Mouse (Mus musculus) ES-E14 (cell line): ENCODE results near the gene Tbc1d17. TPM values are rescaled to one million over a fixed set of nuclear protein-coding genes. Genes with fewer than 3 reads are reported as not detected.

Experiments
- DNase-seq: peaks from one replicate; pipeline ENCODE4 v3.0.0-alpha.2; 2013; ENCODE audit warnings: low read depth, low spot score
- H3K27ac ChIP-seq: 2 replicates; pipeline ENCODE4 v1.5.1; 2012; ENCODE audit warnings: low read depth, mild to moderate bottlenecking, low read length, moderate library complexity, mixed read lengths; ENCODE audit not compliant: poor library complexity, insufficient read depth, severe bottlenecking
- H3K36me3 ChIP-seq: 2 replicates; pipeline ENCODE4 v1.6.1; 2012; ENCODE audit warnings: mild to moderate bottlenecking, low read length, moderate library complexity, mixed read lengths; ENCODE audit not compliant: control insufficient read depth, poor library complexity, insufficient read depth, severe bottlenecking
- H3K4me1 ChIP-seq, 2 experiments: fragments of 150-350 bp in 1 of 2; sonication (generic) in 1 of 2; 2 replicates each; pipeline ENCODE4 v1.6.1; 2012; ENCODE audit warnings: low read length in 2 of 2, mild to moderate bottlenecking in 1 of 2, mixed read lengths in 1 of 2; ENCODE audit not compliant: control insufficient read depth in 2 of 2, insufficient read depth in 2 of 2, poor library complexity in 1 of 2
- H3K4me3 ChIP-seq, 2 experiments: fragments of 150-350 bp in 1 of 2; sonication (generic) in 1 of 2; 2 replicates each; pipeline ENCODE4 v1.5.1; 2012; ENCODE audit warnings: low read length in 2 of 2, low read depth in 1 of 2, mild to moderate bottlenecking in 1 of 2, mixed read lengths in 1 of 2; ENCODE audit not compliant: insufficient read depth in 1 of 2, poor library complexity in 1 of 2, severe bottlenecking in 1 of 2
- H3K9ac ChIP-seq: 2 replicates; pipeline ENCODE4 v1.6.1; 2012; ENCODE audit warnings: low read depth, mild to moderate bottlenecking, low read length, mixed read lengths; ENCODE audit not compliant: poor library complexity, insufficient read depth, severe bottlenecking
- H3K9me3 ChIP-seq: fragments of 150-350 bp; sonication (generic); 2 replicates; pipeline ENCODE4 v1.6.1; 2012; ENCODE audit warnings: low read depth, mild to moderate bottlenecking, low read length; ENCODE audit not compliant: control insufficient read depth, insufficient read depth
- CHD2 ChIP-seq: IDR thresholded peaks from 2 replicates; pipeline ENCODE4 v1.6.1; 2014; ENCODE audit warnings: mild to moderate bottlenecking, low read depth, low read length, inconsistent platforms
- HCFC1 ChIP-seq: IDR thresholded peaks from 2 replicates; pipeline ENCODE4 v1.6.1; 2012; ENCODE audit warnings: low read length, inconsistent platforms, borderline replicate concordance; ENCODE audit not compliant: insufficient read depth
- MAFK ChIP-seq: IDR thresholded peaks from 2 replicates; pipeline ENCODE4 v1.6.1; 2014; ENCODE audit warnings: mild to moderate bottlenecking, low read depth, low read length, inconsistent platforms; ENCODE audit not compliant: insufficient read depth
- ZC3H11A ChIP-seq: IDR thresholded peaks from 2 replicates; pipeline ENCODE4 v1.6.1; 2012; ENCODE audit warnings: low read depth, mild to moderate bottlenecking, inconsistent platforms, low read length, borderline replicate concordance
- ZNF384 ChIP-seq: IDR thresholded peaks from 2 replicates; pipeline ENCODE4 v1.6.1; 2012; ENCODE audit warnings: low read depth, low read length, inconsistent platforms
- in situ Hi-C, 2 experiments: fragments of 600-800 bp; cut with MboI; formaldehyde crosslinking; loops; one replicate each; pipeline ENCODE4 v1.15.1; 2025; ENCODE audit warnings: low sequenced_read_pairs in 2 of 2, inconsistent platforms in 1 of 2; ENCODE audit not compliant: unreplicated experiment in 2 of 2
- total RNA-seq: library from RNA; depleted of rRNA; stranded (reverse); fragments of 300-350 nt; gene quantifications from 2 replicates; pipeline ENCODE4 v1.2.3, GENCODE M21; 2012

Tbc1d17 gene
- total RNA-seq, 1 experiment = 31.5 TPM

GRCm38 (mm10) chr7:44850146-44850545, 1.3 kb upstream of the Tbc1d17 start:
- Histone ChIP-seq H3K9me3 (no peaks in the 10 kb centered on the region), H3K4me3 (peak overlapping the region; percentile 85 to 86), H3K36me3 (peaks cover 16% of the 10 kb centered on the region), H3K27ac (peak overlapping the region; percentile 97), H3K4me1 (peaks cover 0 to 24% of the 10 kb centered on the region in 2 experiments; a peak in 2 of 4 replicates), H3K9ac (peak overlapping the region; percentile 93)
- DNase-seq = peak; percentile 53
- in situ Hi-C loops = no loop called here
- TF ChIP-seq CHD2 = 0 out of 2 replicates have a peak, but pooled peaks have one; percentile 4
- TF ChIP-seq HCFC1 = no peak
- no peak for TF ChIP-seq MAFK
- TF ChIP-seq ZC3H11A = no peak
- TF ChIP-seq ZNF384 = no peak

- Histone ChIP-seq H3K27ac (peak overlapping the region; percentile 97), H3K4me1 (peaks cover 0 to 23% of the 10 kb centered on the region in 2 experiments; a peak in 2 of 4 replicates), H3K9ac (peak overlapping the region; percentile 93), H3K4me3 (peak overlapping the region; percentile 85 to 86), H3K9me3 (no peaks in the 10 kb centered on the region), H3K36me3 (peaks cover 21% of the 10 kb centered on the region)
- peak; percentile 90 for TF ChIP-seq HCFC1
- no peak for TF ChIP-seq ZC3H11A
- TF ChIP-seq MAFK = 0 out of 2 replicates have a peak, but pooled peaks have one; percentile 14
- TF ChIP-seq CHD2 = 0 out of 2 replicates have a peak, but pooled peaks have one; percentile 4
- in situ Hi-C loops = no loop called here
- DNase-seq = peak; percentile 88
Measured at GRCm38 (mm10) chr7:44849416-44850111, 685 bp upstream of the Tbc1d17 start.

GRCm38 (mm10) chr7:44847772-44848171, 1.1 kb downstream of the Tbc1d17 start:
- TF ChIP-seq HCFC1 (no peak), ZNF384 (no peak), MAFK (no peak), CHD2 (no peak), ZC3H11A (no peak)
- in situ Hi-C loops = no loop called here
- Histone ChIP-seq H3K27ac (no peak overlapping the region), H3K9me3 (no peaks in the 10 kb centered on the region), H3K4me3 (peak overlapping the region; percentile 85 to 86), H3K9ac (peak overlapping the region; percentile 30; the same call in 1 of the 2 replicates), H3K4me1 (peaks cover 0 to 14% of the 10 kb centered on the region in 2 experiments; a peak in 1 of 4 replicates), H3K36me3 (peaks cover 36% of the 10 kb centered on the region)
- no peak for DNase-seq

GRCm38 (mm10) chr7:44846804-44847203, 2.1 kb downstream of the Tbc1d17 start:
- Histone ChIP-seq H3K36me3 (peaks cover 36% of the 10 kb centered on the region), H3K4me3 (no peak overlapping the region), H3K9ac (no peak overlapping the region), H3K4me1 (peaks cover 0 to 10% of the 10 kb centered on the region in 2 experiments; a peak in 1 of 4 replicates), H3K27ac (no peak overlapping the region), H3K9me3 (no peaks in the 10 kb centered on the region)
- DNase-seq = no peak
- in situ Hi-C loops = no loop called here
- no peak for TF ChIP-seq ZNF384
- no peak for TF ChIP-seq ZC3H11A
- TF ChIP-seq HCFC1 = no peak
- TF ChIP-seq CHD2 = no peak
- no peak for TF ChIP-seq MAFK
